Mouse (Mus musculus) megakaryocyte, adult 5-6 weeks (primary cell): ENCODE measurements around the gene Kat7. TPM values are rescaled to one million over a fixed set of nuclear protein-coding genes. Genes with fewer than 3 reads are reported as not detected.

ENCODE experiments used
- ATAC-seq: 2 replicates; pipeline ENCODE4 v1.8.0; 2016; ENCODE audit warnings: mild to moderate bottlenecking, inconsistent platforms; ENCODE audit not compliant: poor library complexity, severe bottlenecking
- total RNA-seq, 2 experiments: library from RNA; stranded (forward) in 1 of 2; stranded (reverse) in 1 of 2; fragments of 153-499, 151-499 nt in 1 of 2; fragments of 221-1000, 200-1000 nt in 1 of 2; gene quantifications; 2 replicates each; pipeline versions ENCODE4 v1.2.3 to v1.2.4; 2015 to 2017

The Kat7 gene
- total RNA-seq, 2 experiments from 2014 or later: 69.1 to 78.8 TPM

DNA sequence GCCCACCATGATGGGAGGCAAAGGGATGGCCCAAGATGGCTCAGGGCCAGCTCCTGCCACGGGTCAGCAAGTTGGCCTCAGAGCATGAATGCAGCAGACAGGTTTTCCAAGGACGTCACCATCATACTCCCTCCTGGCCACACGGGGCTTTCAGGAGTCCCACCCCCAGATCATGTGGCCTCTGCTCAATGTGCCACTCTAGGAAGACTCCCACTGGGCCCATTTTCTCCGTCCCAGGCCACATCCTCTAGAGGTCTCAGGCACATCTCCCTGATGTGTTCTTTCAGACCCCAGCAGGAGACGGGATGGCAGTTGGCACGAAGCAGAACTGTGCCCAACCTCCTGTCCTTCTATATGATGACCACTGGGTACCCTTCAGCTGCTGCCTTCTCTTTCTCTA lies 67.4 kb downstream of the Kat7 start:
- ATAC-seq: no peak

DNA sequence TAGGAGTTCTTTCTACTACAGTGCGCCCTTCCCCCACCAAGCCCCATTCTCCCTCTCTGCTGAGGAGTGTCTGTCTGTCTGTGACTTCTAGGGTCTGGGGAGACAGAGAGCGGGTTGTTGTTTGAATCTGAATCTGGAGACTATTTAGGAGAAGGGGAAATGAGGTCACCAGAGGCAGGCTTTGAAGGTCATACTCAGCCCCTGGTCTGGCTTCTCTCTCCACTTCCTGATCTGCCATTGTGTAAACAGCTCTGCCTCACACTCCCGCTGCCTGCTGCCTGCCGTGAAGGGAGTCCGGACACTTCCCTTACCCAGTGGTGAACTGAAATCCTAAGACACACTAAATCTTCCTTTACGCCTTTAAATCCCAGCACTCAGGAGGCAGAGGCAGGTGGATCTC lies 71.6 kb downstream of the Kat7 start:
- peak; percentile 47 for ATAC-seq

DNA sequence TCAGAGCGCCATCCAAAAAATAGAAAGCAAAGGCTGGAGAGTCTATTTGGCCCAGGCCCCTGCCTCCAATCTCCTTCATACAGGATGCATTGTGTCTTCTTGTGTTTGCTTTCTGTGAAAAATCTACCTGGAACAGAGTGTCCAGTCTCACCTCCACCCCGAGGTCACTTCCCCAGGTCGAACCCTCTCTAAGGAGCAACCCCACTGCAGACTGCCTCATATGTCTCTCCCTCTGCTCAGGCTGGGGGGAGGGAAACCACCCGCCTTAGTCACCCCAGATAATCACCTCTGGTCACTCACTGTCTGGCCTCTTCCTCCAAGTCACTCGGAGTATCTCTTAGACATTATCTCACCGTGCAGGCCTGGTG lies 77.7 kb downstream of the Kat7 start:
- ATAC-seq: no peak

DNA sequence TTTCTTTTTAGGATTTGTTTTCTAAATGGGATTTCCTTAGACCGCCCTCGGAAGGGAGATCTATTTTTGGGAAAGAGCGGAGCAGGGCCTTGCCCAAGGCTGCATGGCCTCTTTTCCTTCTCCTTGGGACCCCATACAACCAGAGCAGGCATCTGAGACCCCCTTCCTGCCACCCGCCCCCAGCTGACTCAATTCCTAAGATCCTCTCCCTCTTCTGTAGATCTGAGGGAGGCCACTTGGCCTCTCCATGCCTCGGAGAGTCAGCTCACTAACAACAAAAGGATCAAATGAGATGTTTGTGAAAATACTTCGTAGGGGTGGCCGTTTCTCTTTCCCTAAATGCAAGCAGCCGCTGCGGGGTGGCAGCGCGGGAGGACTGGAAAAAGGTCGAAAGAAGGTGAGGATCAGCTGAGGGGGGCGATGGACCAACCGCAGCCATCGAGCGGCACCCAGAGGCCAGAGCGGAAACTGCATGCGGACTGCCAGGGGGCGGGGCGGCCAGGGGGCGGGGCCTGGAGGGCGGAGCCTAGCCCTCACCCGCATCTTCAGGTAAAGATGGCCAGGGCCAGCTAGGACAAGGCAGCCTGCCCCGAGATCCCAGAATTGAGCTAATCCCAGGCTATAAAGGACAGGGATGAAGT lies 78.2 kb downstream of the Kat7 start:
- peak; percentile 91 for ATAC-seq

DNA sequence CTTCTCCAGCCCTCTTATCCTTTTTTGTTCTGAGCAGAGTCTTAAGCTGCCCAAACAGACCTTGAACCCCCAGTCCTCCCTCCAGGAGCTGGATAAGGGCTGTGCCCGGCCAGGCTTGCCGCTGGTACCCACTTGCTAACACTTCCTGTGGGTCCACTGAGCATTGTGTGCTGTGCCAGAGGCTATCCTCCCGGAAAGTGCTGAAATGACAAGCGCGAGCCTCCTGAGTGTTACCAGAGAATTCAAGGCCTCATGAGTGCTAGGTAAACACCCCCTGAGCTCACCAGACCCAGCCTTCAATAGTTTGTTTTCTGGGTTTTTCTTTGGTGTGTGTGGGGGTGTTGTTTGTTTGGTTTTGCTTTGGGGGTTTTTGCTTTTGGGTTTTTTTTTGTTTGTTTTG lies 82.6 kb downstream of the Kat7 start:
- no peak for ATAC-seq

DNA sequence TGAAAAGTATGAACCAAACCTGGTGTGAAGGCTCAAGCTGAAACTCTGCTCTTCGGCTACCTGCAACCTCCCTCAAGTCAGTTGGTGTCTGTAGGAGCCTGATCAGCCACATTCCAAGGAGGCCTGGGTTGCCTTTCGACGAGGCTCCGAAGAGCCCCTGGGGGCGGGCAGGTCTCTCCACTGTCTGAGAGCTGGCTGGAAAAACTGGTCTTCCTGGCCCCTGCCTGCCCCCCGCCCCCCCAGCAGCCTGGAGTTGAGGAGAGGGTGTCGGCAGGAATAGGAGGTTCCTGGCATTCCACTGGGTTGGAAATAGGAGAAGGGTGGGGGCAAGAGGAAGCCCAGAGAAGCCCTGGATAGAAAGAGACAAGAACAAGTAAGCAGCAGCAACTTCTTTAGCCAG lies 84.6 kb downstream of the Kat7 start:
- no peak for ATAC-seq

Other genes with a start within 250 kb of the Kat7 start
- gene Itga3, start 233.4 kb downstream of the Kat7 start, total RNA-seq (2015): 0.09 TPM in 1 of 2 replicates, not detected in the other
- gene Itga3, start 233.4 kb downstream of the Kat7 start, total RNA-seq (2017): 0.24 TPM in 1 of 2 replicates, not detected in the other
- 0.04 TPM in 1 of 2 replicates, not detected in the other for gene Dlx3, start 190.1 kb downstream of the Kat7 start, total RNA-seq (2015)
- not detected in 2 replicates for gene Dlx3, start 190.1 kb downstream of the Kat7 start, total RNA-seq (2017)
- gene Dlx4, start 164.0 kb downstream of the Kat7 start, total RNA-seq (2015): not detected in 2 replicates
- gene Dlx4, start 164.0 kb downstream of the Kat7 start, total RNA-seq (2017): not detected in 2 replicates
- not detected in 2 replicates for gene Tac4, start 48.7 kb downstream of the Kat7 start, total RNA-seq (2015)
- gene Tac4, start 48.7 kb downstream of the Kat7 start, total RNA-seq (2017): 0.15 TPM in 1 of 2 replicates, not detected in the other
- 62.5 and 73.3 TPM in 2 replicates for gene Fam117a, start 26.8 kb upstream of the Kat7 start, total RNA-seq (2015)
- 63.5 and 72.2 TPM in 2 replicates for gene Fam117a, start 26.8 kb upstream of the Kat7 start, total RNA-seq (2017)
- gene Slc35b1, start 74.4 kb upstream of the Kat7 start, total RNA-seq (2015): 44.9 and 59.7 TPM in 2 replicates
- gene Slc35b1, start 74.4 kb upstream of the Kat7 start, total RNA-seq (2017): 59.2 and 62.2 TPM in 2 replicates
- 102 and 112 TPM in 2 replicates for gene Spop, start 103.8 kb upstream of the Kat7 start, total RNA-seq (2015)
- gene Spop, start 103.8 kb upstream of the Kat7 start, total RNA-seq (2017): 76.1 and 83.3 TPM in 2 replicates
- gene Nxph3, start 204.3 kb upstream of the Kat7 start, total RNA-seq (2015): not detected in 2 replicates
- not detected in 2 replicates for gene Nxph3, start 204.3 kb upstream of the Kat7 start, total RNA-seq (2017)